Mouse (Mus musculus) embryonic fibroblast, embryonic 13.5 days (primary cell): Measurements from ENCODE around the gene Gnb1.

Experiments
- CTCF ChIP-seq: IDR thresholded peaks from 2 replicates; pipeline ENCODE4 v1.5.1; 2011; ENCODE audit warnings: mild to moderate bottlenecking, control low read depth, low read length, moderate library complexity, borderline replicate concordance; ENCODE audit not compliant: insufficient read depth
- POLR2A ChIP-seq: IDR thresholded peaks from 2 replicates; pipeline ENCODE4 v1.6.1; 2011; ENCODE audit warnings: low read depth, mild to moderate bottlenecking, control low read depth, low read length, moderate library complexity

GRCm38 (mm10) chr4:155505671-155506295, 14.6 kb downstream of the Gnb1 start:
- TF ChIP-seq POLR2A, result no peak
- no peak for TF ChIP-seq CTCF
